Mouse (Mus musculus): ENCODE measurements around the gene Trim15.

DNA sequence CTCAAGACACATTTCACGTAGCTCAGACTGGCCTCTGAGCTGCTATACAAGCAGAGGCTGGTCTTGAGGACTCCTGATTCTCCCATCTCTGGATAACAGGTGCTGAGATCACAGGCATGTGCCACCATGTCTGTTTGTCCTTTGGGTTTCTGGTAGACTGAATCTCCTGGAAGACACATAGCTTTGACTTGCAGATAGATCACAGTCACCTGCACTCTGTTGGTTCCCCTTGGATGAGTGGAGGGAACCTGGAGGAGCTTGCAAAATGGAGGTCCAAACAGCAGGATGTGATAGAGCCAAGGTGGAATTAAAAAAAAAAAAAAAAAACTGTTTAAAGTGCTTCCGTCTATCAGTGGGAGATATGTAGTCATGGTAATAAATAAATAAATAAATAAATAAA lies 1.8 kb upstream of the Trim15 start:
- TF ChIP-seq POLR2A (IDR thresholded peaks at IDR 0.05; ENCODE audit: extremely low read depth, insufficient read depth, low read length), result no peak
- no peak for TF ChIP-seq CTCF (IDR thresholded peaks at IDR 0.05; ENCODE audit: low read depth, low read length)
